Mouse (Mus musculus): ENCODE measurements at regions not wholly inside any gene's neighbourhood (a gene's known extent, or its start where the extent isn't known, plus 50 kb on each side); places are given as distances from the start of the nearest gene placed in this dataset.
A peak's percentile ranks its signal among the peaks of the same experiment; 100 is the strongest.

GRCm38 (mm10) chr8:92209081-92209480 lies 148.3 kb upstream of the Irx5 start:
- peaks cover 10% of the 10 kb centered on the region for H3K27me3 ChIP-seq
- CTCF ChIA-PET, result no interaction called here
- no peak for DNase-seq (ENCODE audit: low read depth, low spot score)
- in situ Hi-C loops (cut with MboI; ENCODE audit: low pct_unique_long_range_greater_than_20kb), result no loop called here
- no peak for TF ChIP-seq CTCF (IDR thresholded peaks at IDR 0.05)
- POLR2A ChIA-PET, result no interaction called here
- no peak for ATAC-seq

GRCm38 (mm10) chr8:92195635-92196034 lies 161.8 kb upstream of the Irx5 start:
- POLR2A ChIA-PET, result interaction anchor here (1.1 kb wide), 1 partner anchor 178 kb away, joined by 3 read pairs; no protein-coding TSS in a partner anchor
- CTCF ChIA-PET, result interaction anchor here (1.6 kb wide), 1 partner anchor 10 kb away, joined by 6 read pairs; no protein-coding TSS in a partner anchor
- peaks cover 13% of the 10 kb centered on the region for H3K27me3 ChIP-seq

GRCm38 (mm10) chr8:92194065-92194464 lies 163.4 kb upstream of the Irx5 start:
- ATAC-seq (no peak), DNase-seq (ENCODE audit: low read depth, low spot score) (no peak)
- ChIA-PET CTCF (no interaction called here), POLR2A (no interaction called here)
- TF ChIP-seq CTCF (IDR thresholded peaks at IDR 0.05), result no peak
- in situ Hi-C loops (cut with MboI; ENCODE audit: low pct_unique_long_range_greater_than_20kb), result no loop called here
- H3K27me3 ChIP-seq, result peaks cover 6% of the 10 kb centered on the region

More at GRCm38 (mm10) chr8:92195635-92196034, 161.8 kb upstream of the Irx5 start:
- TF ChIP-seq CTCF (IDR thresholded peaks at IDR 0.05), result no peak
- no peak for ATAC-seq
- DNase-seq (ENCODE audit: low read depth, low spot score), result no peak
- in situ Hi-C loops (cut with MboI; ENCODE audit: low pct_unique_long_range_greater_than_20kb), result no loop called here

GRCm38 (mm10) chr8:92190261-92191025 lies 167.0 kb upstream of the Irx5 start:
- ChIA-PET CTCF (no interaction called here), POLR2A (no interaction called here)
- H3K27me3 ChIP-seq, result peaks cover 9% of the 10 kb centered on the region
- TF ChIP-seq CTCF (IDR thresholded peaks at IDR 0.05), result no peak
- in situ Hi-C loops (cut with MboI; ENCODE audit: low pct_unique_long_range_greater_than_20kb), result no loop called here
- ATAC-seq (no peak), DNase-seq (ENCODE audit: low read depth, low spot score) (no peak)

GRCm38 (mm10) chr8:92183331-92183730 lies 174.1 kb upstream of the Irx5 start:
- DNase-seq (ENCODE audit: low read depth, low spot score) (no peak), ATAC-seq (no peak)
- in situ Hi-C loops (cut with MboI; ENCODE audit: low pct_unique_long_range_greater_than_20kb), result no loop called here
- CTCF ChIA-PET, result no interaction called here
- POLR2A ChIA-PET, result no interaction called here
- no peak for TF ChIP-seq CTCF (IDR thresholded peaks at IDR 0.05)
- H3K27me3 ChIP-seq, result no peaks in the 10 kb centered on the region

GRCm38 (mm10) chr8:92180651-92181050 lies 176.8 kb upstream of the Irx5 start:
- TF ChIP-seq CTCF (IDR thresholded peaks at IDR 0.05), result no peak
- no peak for DNase-seq (ENCODE audit: low read depth, low spot score)
- ATAC-seq, result no peak
- in situ Hi-C loops (cut with MboI; ENCODE audit: low pct_unique_long_range_greater_than_20kb), result no loop called here
- CTCF ChIA-PET, result no interaction called here
- POLR2A ChIA-PET, result no interaction called here
- H3K27me3 ChIP-seq, result no peaks in the 10 kb centered on the region

- ChIA-PET CTCF (no interaction called here), POLR2A (interaction anchor here (0.6 kb wide), 1 partner anchor 381 kb away, joined by 4 read pairs; no protein-coding TSS in a partner anchor)
- in situ Hi-C loops (cut with MboI; ENCODE audit: low pct_unique_long_range_greater_than_20kb), result no loop called here
- no peak for TF ChIP-seq CTCF (IDR thresholded peaks at IDR 0.05)
- no peak for DNase-seq (ENCODE audit: low read depth, low spot score)
- H3K27me3 ChIP-seq, result no peaks in the 10 kb centered on the region
- ATAC-seq, result no peak
These were observed 178.1 kb upstream of the Irx5 start for GRCm38 (mm10) chr8:92179327-92179726.

- CTCF ChIA-PET, result no interaction called here
- ATAC-seq, result peak; percentile 38
- H3K27me3 ChIP-seq, result no peaks in the 10 kb centered on the region
- TF ChIP-seq CTCF (IDR thresholded peaks at IDR 0.05), result no peak
- peak; percentile 28 for DNase-seq (ENCODE audit: low read depth, low spot score)
- in situ Hi-C loops (cut with MboI; ENCODE audit: low pct_unique_long_range_greater_than_20kb), result no loop called here
- POLR2A ChIA-PET, result no interaction called here
These were observed 181.3 kb upstream of the Irx5 start for GRCm38 (mm10) chr8:92176101-92176500.

- ATAC-seq, result no peak
- H3K27me3 ChIP-seq, result no peaks in the 10 kb centered on the region
- in situ Hi-C loops (cut with MboI; ENCODE audit: low pct_unique_long_range_greater_than_20kb), result no loop called here
- ChIA-PET POLR2A (no interaction called here), CTCF (no interaction called here)
- DNase-seq (ENCODE audit: low read depth, low spot score), result no peak
- TF ChIP-seq CTCF (IDR thresholded peaks at IDR 0.05), result no peak
These were observed 183.3 kb upstream of the Irx5 start for GRCm38 (mm10) chr8:92174106-92174505.

GRCm38 (mm10) chr8:92171578-92171977 lies 185.8 kb upstream of the Irx5 start:
- no peaks in the 10 kb centered on the region for H3K27me3 ChIP-seq
- ChIA-PET POLR2A (no interaction called here), CTCF (interaction anchor here (1.2 kb wide), 1 partner anchor 14 kb away, joined by 3 read pairs; no protein-coding TSS in a partner anchor)
- in situ Hi-C loops (cut with MboI; ENCODE audit: low pct_unique_long_range_greater_than_20kb), result no loop called here
- DNase-seq (ENCODE audit: low read depth, low spot score) (no peak), ATAC-seq (no peak)
- no peak for TF ChIP-seq CTCF (IDR thresholded peaks at IDR 0.05)

- no peaks in the 10 kb centered on the region for H3K27me3 ChIP-seq
- POLR2A ChIA-PET, result no interaction called here
- TF ChIP-seq CTCF (IDR thresholded peaks at IDR 0.05), result no peak
- CTCF ChIA-PET, result no interaction called here
- DNase-seq (ENCODE audit: low read depth, low spot score) (no peak), ATAC-seq (peak; percentile 8)
- in situ Hi-C loops (cut with MboI; ENCODE audit: low pct_unique_long_range_greater_than_20kb), result no loop called here
These were observed 190.1 kb upstream of the Irx5 start for GRCm38 (mm10) chr8:92167340-92167783.

GRCm38 (mm10) chr8:92165306-92165705 lies 192.1 kb upstream of the Irx5 start:
- TF ChIP-seq CTCF (IDR thresholded peaks at IDR 0.05), result no peak
- CTCF ChIA-PET, result no interaction called here
- H3K27me3 ChIP-seq, result no peaks in the 10 kb centered on the region
- in situ Hi-C loops (cut with MboI; ENCODE audit: low pct_unique_long_range_greater_than_20kb), result no loop called here
- POLR2A ChIA-PET, result no interaction called here
- DNase-seq (ENCODE audit: low read depth, low spot score), result no peak
- ATAC-seq, result no peak

Data from Patski (cell line).